Comparison of ENCODE assay signal across 8 mouse cellular contexts in the genomic region with DNA sequence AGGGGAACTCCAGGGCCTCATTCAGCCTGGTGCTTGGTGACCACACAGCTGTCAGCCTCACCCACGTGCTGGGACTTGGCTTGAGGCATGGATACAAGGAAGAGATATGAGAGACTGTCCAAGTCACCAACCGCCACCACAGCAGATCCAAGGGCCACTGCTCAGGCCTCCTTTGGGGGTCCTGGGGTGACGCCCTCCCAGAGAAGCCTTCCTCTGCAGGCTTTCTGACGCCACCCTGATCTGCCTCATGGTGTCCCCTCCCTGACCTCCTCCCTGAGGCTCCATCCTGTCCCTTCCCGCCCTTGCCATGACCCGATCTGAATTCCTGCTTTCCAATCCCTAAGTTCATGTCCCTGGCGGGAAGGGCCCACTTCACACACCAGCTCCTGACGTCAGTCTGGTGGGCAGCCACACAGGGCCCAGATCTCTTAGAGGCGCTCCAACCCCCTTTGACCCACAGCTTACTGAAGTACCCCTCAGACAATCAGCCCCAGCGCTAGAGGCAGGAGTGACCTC. TPM values are rescaled to one million over a fixed set of nuclear protein-coding genes. Genes with fewer than 3 reads are reported as not detected.
A peak's percentile ranks its signal among the peaks of the same experiment; 100 is the strongest.
DNase-seq lines count a peak whose midpoint lies in the region; ATAC-seq and TF ChIP-seq lines count a peak whose summit lies in the region.

No protein-coding gene starts in this region.

- peak; percentile 49; the same call in 1 of the 2 replicates for ATAC-seq in heart, embryonic 11.5 days (replicated peaks; ENCODE audit: insufficient number of reproducible peaks, low FRiP score, low TSS enrichment)
- no peak for ATAC-seq in heart, embryonic 16.5 days (replicated peaks; ENCODE audit: extremely low read depth, insufficient read depth, low FRiP score)
- ATAC-seq in limb, embryonic 11.5 days (ENCODE audit: insufficient number of reproducible peaks, low FRiP score, low TSS enrichment, low read depth), result no peak

- TF ChIP-seq POLR2A in myocyte (IDR thresholded peaks at IDR 0.05; ENCODE audit: insufficient read length, low read depth), result no peak

- H3K4me1 ChIP-seq in heart, embryonic 11.5 days (ENCODE audit: control insufficient read depth, insufficient read depth, low read length), result peaks cover 54% of the 10 kb centered on the region
- H3K4me1 ChIP-seq in heart, embryonic 16.5 days (ENCODE audit: control insufficient read depth, insufficient read depth, low read length), result peaks cover 47% of the 10 kb centered on the region
- peaks cover 26% of the 10 kb centered on the region for H3K4me1 ChIP-seq in limb, embryonic 11.5 days (ENCODE audit: control insufficient read depth, insufficient read depth, low read length)

- WGBS in heart, embryonic 11.5 days (ENCODE audit: insufficient replicate concordance), result 28% methylated on average over 10 of the region's 10 CpGs
- WGBS in heart, embryonic 16.5 days, result 40% methylated on average over 10 of the region's 10 CpGs
- 44% methylated on average over 10 of the region's 10 CpGs for WGBS in limb, embryonic 11.5 days

- H3K27me3 ChIP-seq in heart, embryonic 11.5 days (ENCODE audit: control insufficient read depth, insufficient read depth, low read length), result no peaks in the 10 kb centered on the region
- H3K27me3 ChIP-seq in heart, embryonic 16.5 days (ENCODE audit: control insufficient read depth, insufficient read depth, low read length), result no peaks in the 10 kb centered on the region
- no peaks in the 10 kb centered on the region for H3K27me3 ChIP-seq in limb, embryonic 11.5 days (ENCODE audit: control insufficient read depth, insufficient read depth, low read length)
- no peaks in the 10 kb centered on the region for H3K27me3 ChIP-seq in myocyte (ENCODE audit: control insufficient read depth, insufficient read depth, insufficient read length)

- no peak overlapping the region for H3ac ChIP-seq in myocyte (ENCODE audit: control insufficient read depth, insufficient read length)

- no peak for DNase-seq in heart, adult 9 months (ENCODE audit: low spot score in 2 of 2)
- peak; percentile 37 for DNase-seq in limb, embryonic 11.5 days (ENCODE audit: low spot score)
- no peak for DNase-seq in frontal cortex, postnatal 36 days (ENCODE audit: low spot score in 2 of 2)
- no peak for DNase-seq in left cerebral cortex, postnatal 4 days
- DNase-seq in left cerebral cortex, postnatal 10 days (ENCODE audit: extremely low spot score in 1 of 2, low spot score in 2 of 2), result no peak

- intact Hi-C loops in left cerebral cortex, postnatal 4 days (cut with DNase I), result no loop called here
- intact Hi-C loops in left cerebral cortex, postnatal 10 days (cut with DNase I), result no loop called here

- peaks cover 4% of the 10 kb centered on the region; the same call in 1 of the 2 replicates for H3K9me3 ChIP-seq in heart, embryonic 11.5 days (replicated peaks; ENCODE audit: control insufficient read depth, low read length)
- peaks cover 5% of the 10 kb centered on the region; the same call in 1 of the 2 replicates for H3K9me3 ChIP-seq in heart, embryonic 16.5 days (replicated peaks; ENCODE audit: control insufficient read depth, low read length)
- H3K9me3 ChIP-seq in limb, embryonic 11.5 days (ENCODE audit: control insufficient read depth, low read length), result no peaks in the 10 kb centered on the region; the same call in 1 of the 2 replicates

- H3K9ac ChIP-seq in heart, embryonic 11.5 days (ENCODE audit: low read depth, low read length), result peak overlapping the region; percentile 22; the same call in 1 of the 2 replicates
- peak overlapping the region; percentile 30; the same call in 1 of the 2 replicates for H3K9ac ChIP-seq in heart, embryonic 16.5 days (ENCODE audit: low read length)
- H3K9ac ChIP-seq in limb, embryonic 11.5 days (ENCODE audit: low read length), result no peak overlapping the region; the same call in 1 of the 2 replicates

- H3K79me2 ChIP-seq in myocyte (ENCODE audit: control insufficient read depth, insufficient read depth), result no peaks in the 10 kb centered on the region

- H3K27ac ChIP-seq in heart, embryonic 11.5 days (ENCODE audit: low read depth, low read length), result peak overlapping the region; percentile 92
- H3K27ac ChIP-seq in heart, embryonic 16.5 days (ENCODE audit: low read length), result peak overlapping the region; percentile 83
- peak overlapping the region; percentile 79 for H3K27ac ChIP-seq in limb, embryonic 11.5 days (replicated peaks; ENCODE audit: low read depth, low read length)

- H3K4me2 ChIP-seq in heart, embryonic 11.5 days, result no peak overlapping the region
- H3K4me2 ChIP-seq in heart, embryonic 16.5 days (ENCODE audit: low read depth, low read length), result no peak overlapping the region
- no peak overlapping the region for H3K4me2 ChIP-seq in limb, embryonic 11.5 days (ENCODE audit: low read depth, severe bottlenecking)
- H3K4me2 ChIP-seq in myocyte (ENCODE audit: low read depth), result no peak overlapping the region

- no peaks in the 10 kb centered on the region for H3K36me3 ChIP-seq in heart, embryonic 11.5 days (ENCODE audit: control insufficient read depth, insufficient read depth, low read length)
- 0 out of 2 replicates have a peak, but pooled peaks cover 3% of the 10 kb centered on the region for H3K36me3 ChIP-seq in heart, embryonic 16.5 days (ENCODE audit: control insufficient read depth, insufficient read depth)
- no peaks in the 10 kb centered on the region for H3K36me3 ChIP-seq in limb, embryonic 11.5 days (ENCODE audit: control insufficient read depth, insufficient read depth, low read length)
- H3K36me3 ChIP-seq in myocyte (ENCODE audit: control insufficient read depth, insufficient read depth), result no peaks in the 10 kb centered on the region

- no peak overlapping the region for H3K4me3 ChIP-seq in heart, embryonic 11.5 days (ENCODE audit: low read depth, low read length)
- no peak overlapping the region for H3K4me3 ChIP-seq in heart, embryonic 16.5 days (ENCODE audit: low read length)
- no peak overlapping the region for H3K4me3 ChIP-seq in limb, embryonic 11.5 days (ENCODE audit: low read depth, low read length)
- H3K4me3 ChIP-seq in myocyte, result no peak overlapping the region

TF ChIP-seq in myocyte, 11 proteins besides CTCF, POLR2A, EP300 and RAD21:
- TF ChIP-seq TCF3 (IDR thresholded peaks at IDR 0.05; ENCODE audit: insufficient read length, low read depth) (no peak), MYOD1 (IDR thresholded peaks at IDR 0.05; ENCODE audit: control insufficient read depth in 1 of 3, insufficient read length in 2 of 3, low read depth in 2 of 3) (peak in 2 of 3 experiments; percentile 17 to 42), REST (IDR thresholded peaks at IDR 0.05; ENCODE audit: insufficient read depth, insufficient read length) (no peak), MYOG (IDR thresholded peaks at IDR 0.05; ENCODE audit: control insufficient read depth in 1 of 3, insufficient read depth in 1 of 3, insufficient read length in 2 of 3, low read depth in 2 of 3) (peak in 1 of 3 experiments; percentile 70)

RNA-seq across cellular contexts. Expression of a gene that starts 17.0 kb away (rescaled TPM):
- polyA plus RNA-seq in heart, embryonic 11.5 days (2014; fragmentation: Nextera tagmentation; extraction: Ambion mirVana), result 7.0 and 9.1 TPM in 2 replicates
- polyA plus RNA-seq in heart, embryonic 16.5 days (2015; fragmentation: Nextera tagmentation; extraction: Ambion mirVana), result 4.6 and 4.7 TPM in 2 replicates
- polyA plus RNA-seq in limb, embryonic 11.5 days (2014; fragmentation: Nextera tagmentation; extraction: Ambion mirVana), result 24.9 and 27.6 TPM in 2 replicates
- 6.3 TPM for polyA plus RNA-seq in myocyte (2012; fragmentation: generic; extraction: Trizol)
- total RNA-seq in left cerebral cortex, postnatal 4 days (2021), result 10 to 100 TPM; 36.5 to 39.5 TPM
- 10 to 100 TPM; 19.7 to 20.6 TPM for total RNA-seq in left cerebral cortex, postnatal 10 days (2021)
